Mouse (Mus musculus): ENCODE measurements around the gene Cracr2b. TPM values are rescaled to one million over a fixed set of nuclear protein-coding genes. Genes with fewer than 3 reads are reported as not detected.

Gene Cracr2b
- polyA plus RNA-seq, 1 experiment from 2014 or later = 4.4 TPM

- no peaks in the 10 kb centered on the region for H3K9me3 ChIP-seq (ENCODE audit: control insufficient read depth, low read length)
- peak overlapping the region; percentile 62 for H3K9ac ChIP-seq (ENCODE audit: low read depth, low read length)
- peak overlapping the region; percentile 17; the same call in 1 of the 2 replicates for H3K27ac ChIP-seq (ENCODE audit: low read depth, low read length)
- ATAC-seq (ENCODE audit: low FRiP score) (peak; percentile 69), DNase-seq (ENCODE audit: low spot score) (peak; percentile 77)
- peak overlapping the region; percentile 99 for H3K4me2 ChIP-seq (replicated peaks; ENCODE audit: low read depth, low read length)
- H3K27me3 ChIP-seq (ENCODE audit: control insufficient read depth, insufficient read depth, low read length) = peaks cover 16% of the 10 kb centered on the region
- peak overlapping the region; percentile 62 for H3K4me3 ChIP-seq (ENCODE audit: low read depth, low read length)
- H3K36me3 ChIP-seq (ENCODE audit: control insufficient read depth, insufficient read depth, low read length) = no peaks in the 10 kb centered on the region
- under 1% methylated on average over 68 of the region's 81 CpGs for WGBS
- peaks cover 5% of the 10 kb centered on the region; the same call in 1 of the 2 replicates for H3K4me1 ChIP-seq (replicated peaks; ENCODE audit: control insufficient read depth, insufficient read depth, low read length)
Observed at GRCm38 (mm10) chr7:141481498-141482401, 20.9 kb downstream of the Cracr2b start.

- DNase-seq (ENCODE audit: low spot score) (no peak), ATAC-seq (ENCODE audit: low FRiP score) (0 out of 2 replicates have a peak, but pooled peaks have one; percentile 4)
Observed at GRCm38 (mm10) chr7:141482531-141483024, 21.7 kb downstream of the Cracr2b start.

GRCm38 (mm10) chr7:141483114-141483653 lies 22.3 kb downstream of the Cracr2b start:
- Histone ChIP-seq H3K4me1 (replicated peaks; ENCODE audit: control insufficient read depth, insufficient read depth, low read length) (peaks cover 5% of the 10 kb centered on the region; the same call in 1 of the 2 replicates), H3K27me3 (ENCODE audit: control insufficient read depth, insufficient read depth, low read length) (peaks cover 14% of the 10 kb centered on the region), H3K9ac (ENCODE audit: low read depth, low read length) (no peak overlapping the region), H3K4me2 (replicated peaks; ENCODE audit: low read depth, low read length) (no peak overlapping the region), H3K9me3 (ENCODE audit: control insufficient read depth, low read length) (no peaks in the 10 kb centered on the region), H3K36me3 (ENCODE audit: control insufficient read depth, insufficient read depth, low read length) (no peaks in the 10 kb centered on the region), H3K4me3 (ENCODE audit: low read depth, low read length) (peak overlapping the region; percentile 62; the same call in 1 of the 2 replicates), H3K27ac (ENCODE audit: low read depth, low read length) (no peak overlapping the region)
- no peak for ATAC-seq (ENCODE audit: low FRiP score)
- DNase-seq (ENCODE audit: low spot score) = no peak
- 78% methylated on average over 6 of the region's 6 CpGs for WGBS

More at GRCm38 (mm10) chr7:141482531-141483024, 21.7 kb downstream of the Cracr2b start:
- H3K4me2 ChIP-seq (replicated peaks; ENCODE audit: low read depth, low read length) = peak overlapping the region; percentile 99
- peak overlapping the region; percentile 62 for H3K9ac ChIP-seq (ENCODE audit: low read depth, low read length)
- H3K27ac ChIP-seq (ENCODE audit: low read depth, low read length) = peak overlapping the region; percentile 17; the same call in 1 of the 2 replicates
- no peaks in the 10 kb centered on the region for H3K9me3 ChIP-seq (ENCODE audit: control insufficient read depth, low read length)
- H3K27me3 ChIP-seq (ENCODE audit: control insufficient read depth, insufficient read depth, low read length) = peaks cover 14% of the 10 kb centered on the region
- H3K4me3 ChIP-seq (ENCODE audit: low read depth, low read length) = peak overlapping the region; percentile 62
- 7% methylated on average over 11 of the region's 11 CpGs for WGBS
- no peaks in the 10 kb centered on the region for H3K36me3 ChIP-seq (ENCODE audit: control insufficient read depth, insufficient read depth, low read length)
- H3K4me1 ChIP-seq (replicated peaks; ENCODE audit: control insufficient read depth, insufficient read depth, low read length) = peaks cover 5% of the 10 kb centered on the region; the same call in 1 of the 2 replicates

- no peak for DNase-seq (ENCODE audit: low spot score)
- Histone ChIP-seq H3K4me2 (replicated peaks; ENCODE audit: low read depth, low read length) (no peak overlapping the region), H3K4me1 (replicated peaks; ENCODE audit: control insufficient read depth, insufficient read depth, low read length) (peaks cover 5% of the 10 kb centered on the region; the same call in 1 of the 2 replicates), H3K27ac (ENCODE audit: low read depth, low read length) (no peak overlapping the region), H3K4me3 (ENCODE audit: low read depth, low read length) (no peak overlapping the region), H3K36me3 (ENCODE audit: control insufficient read depth, insufficient read depth, low read length) (no peaks in the 10 kb centered on the region), H3K9me3 (ENCODE audit: control insufficient read depth, low read length) (no peaks in the 10 kb centered on the region), H3K9ac (ENCODE audit: low read depth, low read length) (no peak overlapping the region), H3K27me3 (ENCODE audit: control insufficient read depth, insufficient read depth, low read length) (peaks cover 14% of the 10 kb centered on the region)
- no peak for ATAC-seq (ENCODE audit: low FRiP score)
- WGBS = 65% methylated on average over 5 of the region's 5 CpGs
Observed at GRCm38 (mm10) chr7:141484186-141485120, 23.6 kb downstream of the Cracr2b start.

- no peak for DNase-seq (ENCODE audit: low spot score)
- Histone ChIP-seq H3K9me3 (ENCODE audit: control insufficient read depth, low read length) (no peaks in the 10 kb centered on the region), H3K27me3 (ENCODE audit: control insufficient read depth, insufficient read depth, low read length) (peaks cover 14% of the 10 kb centered on the region), H3K4me1 (replicated peaks; ENCODE audit: control insufficient read depth, insufficient read depth, low read length) (peaks cover 5% of the 10 kb centered on the region; the same call in 1 of the 2 replicates), H3K36me3 (ENCODE audit: control insufficient read depth, insufficient read depth, low read length) (no peaks in the 10 kb centered on the region), H3K9ac (ENCODE audit: low read depth, low read length) (no peak overlapping the region), H3K4me3 (ENCODE audit: low read depth, low read length) (no peak overlapping the region), H3K4me2 (replicated peaks; ENCODE audit: low read depth, low read length) (no peak overlapping the region), H3K27ac (ENCODE audit: low read depth, low read length) (no peak overlapping the region)
- 86% methylated on average over 2 of the region's 2 CpGs for WGBS
- ATAC-seq (ENCODE audit: low FRiP score) = no peak
Observed at GRCm38 (mm10) chr7:141485186-141485585, 24.3 kb downstream of the Cracr2b start.

- WGBS = 89% methylated on average over 2 of the region's 2 CpGs
- H3K9ac ChIP-seq (ENCODE audit: low read depth, low read length) = no peak overlapping the region
- H3K9me3 ChIP-seq (ENCODE audit: control insufficient read depth, low read length) = no peaks in the 10 kb centered on the region
- DNase-seq (ENCODE audit: low spot score) (no peak), ATAC-seq (ENCODE audit: low FRiP score) (no peak)
- peaks cover 14% of the 10 kb centered on the region for H3K27me3 ChIP-seq (ENCODE audit: control insufficient read depth, insufficient read depth, low read length)
- H3K36me3 ChIP-seq (ENCODE audit: control insufficient read depth, insufficient read depth, low read length) = no peaks in the 10 kb centered on the region
- H3K4me3 ChIP-seq (ENCODE audit: low read depth, low read length) = no peak overlapping the region
- peaks cover 5% of the 10 kb centered on the region; the same call in 1 of the 2 replicates for H3K4me1 ChIP-seq (replicated peaks; ENCODE audit: control insufficient read depth, insufficient read depth, low read length)
- no peak overlapping the region for H3K4me2 ChIP-seq (replicated peaks; ENCODE audit: low read depth, low read length)
- no peak overlapping the region for H3K27ac ChIP-seq (ENCODE audit: low read depth, low read length)
Observed at GRCm38 (mm10) chr7:141485606-141486005, 24.7 kb downstream of the Cracr2b start.

- Histone ChIP-seq H3K27ac (ENCODE audit: low read depth, low read length) (no peak overlapping the region), H3K9ac (ENCODE audit: low read depth, low read length) (no peak overlapping the region), H3K4me2 (replicated peaks; ENCODE audit: low read depth, low read length) (no peak overlapping the region), H3K36me3 (ENCODE audit: control insufficient read depth, insufficient read depth, low read length) (no peaks in the 10 kb centered on the region), H3K4me1 (replicated peaks; ENCODE audit: control insufficient read depth, insufficient read depth, low read length) (peaks cover 3% of the 10 kb centered on the region; the same call in 1 of the 2 replicates), H3K4me3 (ENCODE audit: low read depth, low read length) (no peak overlapping the region), H3K27me3 (ENCODE audit: control insufficient read depth, insufficient read depth, low read length) (peaks cover 14% of the 10 kb centered on the region), H3K9me3 (ENCODE audit: control insufficient read depth, low read length) (no peaks in the 10 kb centered on the region)
- ATAC-seq (ENCODE audit: low FRiP score) (no peak), DNase-seq (ENCODE audit: low spot score) (no peak)
- 84% methylated on average over 1 of the region's 1 CpGs for WGBS
Observed at GRCm38 (mm10) chr7:141486239-141486638, 25.3 kb downstream of the Cracr2b start.

- Histone ChIP-seq H3K27ac (ENCODE audit: low read depth, low read length) (no peak overlapping the region), H3K27me3 (ENCODE audit: control insufficient read depth, insufficient read depth, low read length) (peaks cover 14% of the 10 kb centered on the region), H3K4me2 (replicated peaks; ENCODE audit: low read depth, low read length) (no peak overlapping the region), H3K9me3 (ENCODE audit: control insufficient read depth, low read length) (no peaks in the 10 kb centered on the region), H3K36me3 (ENCODE audit: control insufficient read depth, insufficient read depth, low read length) (no peaks in the 10 kb centered on the region), H3K4me3 (ENCODE audit: low read depth, low read length) (no peak overlapping the region), H3K9ac (ENCODE audit: low read depth, low read length) (no peak overlapping the region), H3K4me1 (replicated peaks; ENCODE audit: control insufficient read depth, insufficient read depth, low read length) (0 out of 2 replicates have a peak, but pooled peaks cover 2% of the 10 kb centered on the region)
- DNase-seq (ENCODE audit: low spot score) (no peak), ATAC-seq (ENCODE audit: low FRiP score) (no peak)
- WGBS = 77% methylated on average over 7 of the region's 7 CpGs
Observed at GRCm38 (mm10) chr7:141487141-141487540, 26.2 kb downstream of the Cracr2b start.

All from hindbrain, embryonic 11.5 days (tissue).